In genomic region chr2:128365775-128366174, GRCm38 (mm10) we compare ENCODE assay signal across 31 mouse cellular contexts.
DNase-seq lines count a peak whose midpoint lies in the region; ATAC-seq and TF ChIP-seq lines count a peak whose summit lies in the region.
"Had no signal": no experiment of that assay in that cellular context is flagged by ENCODE, and none has a peak within 500 bp of the region (broad histone marks: within the 10 kb centered on the region; RNA-seq: fewer than 3 reads in every experiment).

No protein-coding gene starts in this region.

- peaks cover 19 to 29% of the 10 kb centered on the region in 2 experiments for H3K4me1 ChIP-seq in heart, embryonic 14.5 days (ENCODE audit: control insufficient read depth in 2 of 2, insufficient read depth in 2 of 2, low read length in 2 of 2)
- H3K4me1 ChIP-seq in MEL (ENCODE audit: control insufficient read depth in 1 of 2, insufficient read depth in 2 of 2, low read length in 2 of 2) = peaks cover 5 to 26% of the 10 kb centered on the region in 2 experiments
- peaks cover 9% of the 10 kb centered on the region for H3K4me1 ChIP-seq in liver, postnatal 0 days (ENCODE audit: insufficient read depth)
- H3K4me1 ChIP-seq: hindbrain, embryonic 15.5 days had no signal

- 0 out of 2 replicates have a peak, but pooled peaks have one; percentile 15 for ATAC-seq in heart, embryonic 14.5 days (ENCODE audit: insufficient number of reproducible peaks, insufficient read depth, low FRiP score, low read depth)
- ATAC-seq in megakaryocyte progenitor cell, adult 5-6 weeks (replicated peaks; ENCODE audit: poor library complexity) = 0 out of 2 replicates have a peak, but pooled peaks have one; percentile 30
- no peak for ATAC-seq in liver, postnatal 0 days
- ATAC-seq: forebrain, embryonic 15.5 days; midbrain, embryonic 16.5 days had no signal

- H3K27me3 ChIP-seq in heart, embryonic 14.5 days (ENCODE audit: control insufficient read depth, insufficient read depth, low read length) = no peaks in the 10 kb centered on the region
- no peaks in the 10 kb centered on the region for H3K27me3 ChIP-seq in MEL (ENCODE audit: control insufficient read depth in 1 of 2, insufficient read depth in 2 of 2, low read length in 2 of 2)
- H3K27me3 ChIP-seq in liver, postnatal 0 days (ENCODE audit: insufficient read depth, low read length) = no peaks in the 10 kb centered on the region
- H3K27me3 ChIP-seq: embryonic facial prominence, embryonic 12.5 days; forebrain, embryonic 15.5 days; hindbrain, embryonic 15.5 days; neural tube, embryonic 12.5 days had no signal

- no peak overlapping the region for H3K27ac ChIP-seq in heart, embryonic 14.5 days (replicated peaks in 1 of 2; ENCODE audit: control insufficient read depth in 1 of 2, insufficient read depth in 1 of 2, low read depth in 2 of 2, low read length in 2 of 2)
- H3K27ac ChIP-seq in MEL (ENCODE audit: control insufficient read depth, low read depth, low read length) = peak overlapping the region; percentile 21; the same call in 1 of the 2 replicates
- H3K27ac ChIP-seq in layer of hippocampus, adult 2 months = no peak overlapping the region
- no peak overlapping the region for H3K27ac ChIP-seq in liver, postnatal 0 days (ENCODE audit: low read depth)
- H3K27ac ChIP-seq: embryonic facial prominence, embryonic 12.5 days; forebrain, embryonic 15.5 days; gastrocnemius, adult 2 months; hindbrain, embryonic 10.5 days; hindbrain, embryonic 15.5 days; kidney, postnatal 0 days; liver, embryonic 14.5 days; neural tube, embryonic 12.5 days had no signal

- H3K9me3 ChIP-seq in heart, embryonic 14.5 days (ENCODE audit: control insufficient read depth, low read length) = peaks cover 5% of the 10 kb centered on the region; the same call in 1 of the 2 replicates
- no peaks in the 10 kb centered on the region for H3K9me3 ChIP-seq in MEL (replicated peaks; ENCODE audit: insufficient read depth, low read length)
- no peaks in the 10 kb centered on the region; the same call in 1 of the 2 replicates for H3K9me3 ChIP-seq in liver, postnatal 0 days (ENCODE audit: low read length)
- H3K9me3 ChIP-seq: embryonic facial prominence, embryonic 12.5 days; forebrain, embryonic 15.5 days; hindbrain, embryonic 10.5 days; hindbrain, embryonic 15.5 days; neural tube, embryonic 12.5 days had no signal

- DNase-seq in heart, postnatal 10 days = no peak
- peak; percentile 60 for DNase-seq in CD4-positive, CD25-positive, alpha-beta regulatory T cell, adult 2 months (ENCODE audit: low read depth, low spot score)
- DNase-seq in MEL (ENCODE audit: low read depth, low spot score) = peak; percentile 56
- no peak for DNase-seq in layer of hippocampus, adult 2 months (ENCODE audit: low spot score in 2 of 2)
- no peak for DNase-seq in liver, postnatal 0 days
- DNase-seq in lung, postnatal 25 days (ENCODE audit: low spot score) = no peak
- DNase-seq: adrenal gland, postnatal 25 days; B cell, adult 2 months; cerebellum, adult 2 months; cerebellum, postnatal 36 days; embryo, embryonic 11 days; gastrocnemius, adult 2 months; gastrocnemius, postnatal 36 days; heart, adult 18-20 months; kidney, adult 8-10 months; kidney, postnatal 4 days; liver; lung, embryonic 14.5 days; lung, postnatal 14 days; right cerebral cortex, adult 18-20 months; right cerebral cortex, postnatal 4 days had no signal

- peak; percentile 49 to 73 for TF ChIP-seq EP300 in MEL (IDR thresholded peaks at IDR 0.05; ENCODE audit: low read depth in 1 of 2, low read length in 2 of 2)
- no peak for TF ChIP-seq EP300 in liver, postnatal 0 days (IDR thresholded peaks at IDR 0.05; ENCODE audit: low read depth)

- no peak for TF ChIP-seq CTCF in MEL (IDR thresholded peaks at IDR 0.05 in 2 of 3, conservative IDR thresholded peaks at IDR 0.05 in 1 of 3; ENCODE audit: control insufficient read depth in 1 of 3, insufficient read depth in 1 of 3, low read depth in 2 of 3, low read length in 3 of 3, poor library complexity in 1 of 3, severe bottlenecking in 1 of 3)
- TF ChIP-seq CTCF in layer of hippocampus, adult 2 months (conservative IDR thresholded peaks at IDR 0.05) = no peak
- no peak for TF ChIP-seq CTCF in liver, postnatal 0 days (IDR thresholded peaks at IDR 0.05; ENCODE audit: low read depth)

- TF ChIP-seq RAD21 in MEL (IDR thresholded peaks at IDR 0.05; ENCODE audit: low read depth, low read length) = no peak

- H3K79me2 ChIP-seq in MEL (ENCODE audit: control insufficient read depth, insufficient read depth, low read length, poor library complexity) = no peaks in the 10 kb centered on the region

- intact Hi-C loops in heart, postnatal 10 days (cut with DNase I) = no loop called here

- TF ChIP-seq POLR2A in MEL (IDR thresholded peaks at IDR 0.05; ENCODE audit: control insufficient read depth in 1 of 2, insufficient read depth in 1 of 2, low read depth in 1 of 2, low read length in 2 of 2, poor library complexity in 1 of 2) = no peak

- H3K9ac ChIP-seq in heart, embryonic 14.5 days (ENCODE audit: low read length) = no peak overlapping the region
- H3K9ac ChIP-seq in MEL (ENCODE audit: control insufficient read depth, low read depth, low read length, poor library complexity, severe bottlenecking) = no peak overlapping the region
- H3K9ac ChIP-seq in liver, postnatal 0 days (replicated peaks) = no peak overlapping the region
- H3K9ac ChIP-seq: embryonic facial prominence, embryonic 12.5 days; forebrain, embryonic 15.5 days; hindbrain, embryonic 15.5 days; liver, embryonic 14.5 days; lung, embryonic 14.5 days; neural tube, embryonic 12.5 days had no signal

- 88% methylated on average over 2 of the region's 2 CpGs for WGBS in heart, embryonic 14.5 days
- WGBS in liver, postnatal 0 days (ENCODE audit: insufficient replicate concordance) = 65% methylated on average over 2 of the region's 2 CpGs

- H3K36me3 ChIP-seq in heart, embryonic 14.5 days (ENCODE audit: control insufficient read depth, insufficient read depth, low read length) = no peaks in the 10 kb centered on the region
- peaks cover 0 to 19% of the 10 kb centered on the region in 2 experiments; a peak in 2 of 4 replicates for H3K36me3 ChIP-seq in MEL (ENCODE audit: control insufficient read depth in 1 of 2, insufficient read depth in 2 of 2, low read length in 2 of 2)
- H3K36me3 ChIP-seq in liver, postnatal 0 days (replicated peaks; ENCODE audit: insufficient read depth, low read length) = no peaks in the 10 kb centered on the region
- H3K36me3 ChIP-seq: embryonic facial prominence, embryonic 12.5 days; forebrain, embryonic 15.5 days; hindbrain, embryonic 10.5 days; hindbrain, embryonic 15.5 days; neural tube, embryonic 12.5 days had no signal

- no peak overlapping the region for H3K4me2 ChIP-seq in heart, embryonic 14.5 days (ENCODE audit: low read length)
- H3K4me2 ChIP-seq in liver, postnatal 0 days (ENCODE audit: low read depth, low read length) = no peak overlapping the region
- H3K4me2 ChIP-seq: embryonic facial prominence, embryonic 12.5 days; forebrain, embryonic 15.5 days; hindbrain, embryonic 15.5 days; lung, embryonic 14.5 days; neural tube, embryonic 12.5 days had no signal

- no peak overlapping the region for H3K4me3 ChIP-seq in heart, embryonic 14.5 days (ENCODE audit: control insufficient read depth in 1 of 2, insufficient read depth in 1 of 2, low read depth in 1 of 2, low read length in 2 of 2)
- no peak overlapping the region for H3K4me3 ChIP-seq in MEL (ENCODE audit: control insufficient read depth in 1 of 2, insufficient read depth in 1 of 2, low read depth in 2 of 2, low read length in 2 of 2)
- H3K4me3 ChIP-seq in layer of hippocampus, adult 2 months = no peak overlapping the region
- H3K4me3 ChIP-seq in liver, postnatal 0 days (ENCODE audit: low read depth, low read length) = no peak overlapping the region
- H3K4me3 ChIP-seq: embryonic facial prominence, embryonic 12.5 days; forebrain, embryonic 15.5 days; gastrocnemius, adult 2 months; hindbrain, embryonic 10.5 days; hindbrain, embryonic 15.5 days; neural tube, embryonic 12.5 days had no signal

TF ChIP-seq in MEL, 35 proteins besides CTCF, POLR2A, EP300 and RAD21 (continues in another document):
- TF ChIP-seq HCFC1 (IDR thresholded peaks at IDR 0.05; ENCODE audit: low read depth, low read length) (no peak), USF2 (IDR thresholded peaks at IDR 0.05; ENCODE audit: borderline replicate concordance in 1 of 2, insufficient read depth in 1 of 2, low read depth in 1 of 2, low read length in 2 of 2) (no peak), USF1 (IDR thresholded peaks at IDR 0.05; ENCODE audit: low read depth, low read length) (no peak), UBTF (IDR thresholded peaks at IDR 0.05; ENCODE audit: borderline replicate concordance, insufficient read depth, low read depth, low read length) (no peak), SMC3 (IDR thresholded peaks at IDR 0.05; ENCODE audit: low read depth, low read length) (no peak), ZMIZ1 (IDR thresholded peaks at IDR 0.05; ENCODE audit: low read depth, low read length) (no peak), TCF12 (IDR thresholded peaks at IDR 0.05; ENCODE audit: low read depth, low read length) (peak; percentile 73), ZC3H11A (IDR thresholded peaks at IDR 0.05; ENCODE audit: low read depth, low read length) (no peak), CHD2 (IDR thresholded peaks at IDR 0.05; ENCODE audit: low read length) (no peak), MYC (IDR thresholded peaks at IDR 0.05; ENCODE audit: low read depth, low read length) (no peak), MAX (IDR thresholded peaks at IDR 0.05; ENCODE audit: low read length) (no peak), TBP (IDR thresholded peaks at IDR 0.05; ENCODE audit: low read depth, low read length) (no peak), ZKSCAN1 (IDR thresholded peaks at IDR 0.05; ENCODE audit: low read depth, low read length) (no peak), GATA1 (IDR thresholded peaks at IDR 0.05; ENCODE audit: low read depth, low read length) (peak; percentile 64), MAFK (IDR thresholded peaks at IDR 0.05; ENCODE audit: borderline replicate concordance, low read depth, low read length) (no peak), POLR2AphosphoS2 (IDR thresholded peaks at IDR 0.05; ENCODE audit: low read length) (no peak), MYB (IDR thresholded peaks at IDR 0.05; ENCODE audit: low read depth, low read length) (no peak), MAZ (IDR thresholded peaks at IDR 0.05; ENCODE audit: low read depth, low read length) (no peak), POLR2AphosphoS5 (IDR thresholded peaks at IDR 0.05; ENCODE audit: borderline replicate concordance, low read depth, low read length) (no peak), GABPA (IDR thresholded peaks at IDR 0.05; ENCODE audit: low read depth, low read length) (0 out of 2 replicates have a peak, but pooled peaks have one; percentile 20), ZNF384 (IDR thresholded peaks at IDR 0.05; ENCODE audit: low read depth, low read length) (no peak), ETS1 (IDR thresholded peaks at IDR 0.05; ENCODE audit: low read depth, low read length) (peak; percentile 56; the same call in 1 of the 2 replicates), NRF1 (IDR thresholded peaks at IDR 0.05; ENCODE audit: insufficient read depth, low read depth, low read length, poor library complexity, severe bottlenecking) (0 out of 2 replicates have a peak, but pooled peaks have one; percentile 11)

Comparison
In these comparisons a context has a peak if more than half of its experiments do, and no peak if none do; other contexts are left out.
1. DNase-seq: peak in CD4-positive, CD25-positive, alpha-beta regulatory T cell, adult 2 months (single experiment) and MEL (single experiment); none in heart, postnatal 10 days (0 of 2), layer of hippocampus, adult 2 months (0 of 2), liver, postnatal 0 days (single experiment) and lung, postnatal 25 days (single experiment).